Mouse (Mus musculus): Measurements from ENCODE around the gene Itgbl1. TPM values are rescaled to one million over a fixed set of nuclear protein-coding genes. Genes with fewer than 3 reads are reported as not detected.
A peak's percentile ranks its signal among the peaks of the same experiment; 100 is the strongest.

The Itgbl1 gene
- total and polyA plus RNA-seq, 2 experiments from 2014 or later = 4.0 to 4.8 TPM

DNA sequence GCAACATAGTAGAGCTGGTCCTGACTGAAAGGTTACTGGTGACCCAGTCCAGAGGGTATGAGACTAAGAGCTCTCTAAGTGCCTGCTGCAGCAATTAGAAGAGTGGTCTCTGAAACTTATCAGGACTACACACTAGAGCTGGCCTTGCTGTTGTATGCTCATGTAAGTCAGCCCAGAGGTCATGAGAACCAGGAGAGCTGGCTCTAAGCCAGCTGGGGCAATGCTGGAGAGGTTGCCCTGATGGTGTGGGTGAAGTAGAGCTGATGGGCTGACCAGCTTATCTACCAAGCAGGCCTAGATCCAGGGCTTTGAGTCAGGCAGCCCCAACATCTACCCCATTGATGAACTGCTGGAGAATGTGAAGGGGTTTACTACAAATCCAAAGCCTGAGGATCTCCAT is 142.0 kb downstream of the Itgbl1 start:
- TF ChIP-seq CTCF (IDR thresholded peaks at IDR 0.05; ENCODE audit: low read depth) = no peak
- no peak for ATAC-seq
- Histone ChIP-seq H3K27me3 (ENCODE audit: insufficient read depth, low read length) (no peaks in the 10 kb centered on the region), H3K4me1 (ENCODE audit: insufficient read depth) (no peaks in the 10 kb centered on the region), H3K4me3 (ENCODE audit: low read depth, low read length) (no peak overlapping the region), H3K9me3 (ENCODE audit: low read length) (no peaks in the 10 kb centered on the region), H3K9ac (no peak overlapping the region), H3K27ac (ENCODE audit: low read depth, low read length) (no peak overlapping the region), H3K36me3 (ENCODE audit: insufficient read depth) (no peaks in the 10 kb centered on the region), H3K4me2 (ENCODE audit: low read depth) (no peak overlapping the region)
- DNase-seq = no peak

DNA sequence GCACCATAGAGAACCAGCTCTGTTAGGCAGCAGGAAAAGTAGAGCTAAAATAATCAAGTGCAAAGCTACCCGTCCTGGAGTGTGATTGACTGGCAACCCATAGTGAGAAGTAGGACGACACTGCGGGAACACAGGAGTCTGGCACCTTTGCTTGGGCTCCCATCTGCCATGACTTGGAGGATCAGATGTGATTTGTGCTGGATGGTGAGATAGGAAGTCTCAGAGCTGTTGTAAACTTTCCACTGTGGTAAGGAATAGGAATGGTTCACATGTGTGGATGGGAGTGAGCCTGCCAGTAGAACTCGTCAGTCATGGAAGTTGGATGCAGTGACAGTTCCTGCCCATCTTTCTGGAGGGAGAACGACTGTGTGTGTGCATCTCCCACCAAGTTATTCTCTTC is 177.9 kb downstream of the Itgbl1 start:
- DNase-seq = peak; percentile 44
- no peak overlapping the region for H3K9ac ChIP-seq
- no peak for TF ChIP-seq CTCF (IDR thresholded peaks at IDR 0.05; ENCODE audit: low read depth)
- WGBS = 63% methylated on average over 5 of the region's 5 CpGs
- H3K4me1 ChIP-seq (ENCODE audit: insufficient read depth) = no peaks in the 10 kb centered on the region
- H3K36me3 ChIP-seq (ENCODE audit: insufficient read depth) = no peaks in the 10 kb centered on the region
- H3K4me2 ChIP-seq (ENCODE audit: low read depth) = no peak overlapping the region
- no peaks in the 10 kb centered on the region for H3K9me3 ChIP-seq (ENCODE audit: low read length)
- H3K27ac ChIP-seq (ENCODE audit: low read depth, low read length) = no peak overlapping the region
- ATAC-seq = peak; percentile 75
- no peak overlapping the region for H3K4me3 ChIP-seq (ENCODE audit: low read depth, low read length)
- no peaks in the 10 kb centered on the region for H3K27me3 ChIP-seq (ENCODE audit: insufficient read depth, low read length)

DNA sequence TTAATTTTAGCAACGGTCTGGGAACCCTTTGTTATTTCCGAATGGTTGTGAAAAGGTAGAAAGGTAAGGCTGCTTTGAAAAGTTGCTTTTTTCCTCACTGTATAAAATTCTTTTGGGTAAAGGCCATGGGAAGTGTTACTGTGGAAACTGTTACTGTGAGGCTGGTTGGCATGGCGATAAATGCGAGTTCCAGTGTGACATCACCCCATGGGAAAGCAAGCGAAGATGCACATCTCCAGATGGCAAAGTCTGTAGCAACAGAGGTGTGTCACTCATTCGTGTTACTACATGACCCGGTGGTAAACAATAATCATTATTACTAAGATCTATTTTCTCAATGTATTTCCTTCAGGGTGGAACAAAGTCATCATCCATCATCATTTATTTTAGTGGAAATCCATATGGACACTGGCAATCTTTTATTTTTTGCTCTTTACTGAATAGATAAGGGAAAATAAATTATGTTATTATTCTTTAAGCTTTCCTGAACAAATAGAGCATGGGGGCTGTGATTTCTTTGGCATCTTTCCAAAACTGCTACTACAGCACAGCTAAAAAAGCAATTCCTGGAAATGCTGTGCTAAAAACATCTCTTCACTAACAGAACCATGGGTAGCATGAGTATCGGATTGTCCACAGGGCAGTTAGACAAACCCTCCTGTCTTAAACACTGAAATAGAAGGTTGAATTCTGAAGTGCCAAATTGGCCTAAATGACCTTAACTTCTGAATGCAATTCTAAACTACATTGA is 184.1 kb downstream of the Itgbl1 start:
- DNase-seq (peak; percentile 76), ATAC-seq (peak; percentile 95)
- no peak overlapping the region for H3K9ac ChIP-seq
- no peaks in the 10 kb centered on the region for H3K36me3 ChIP-seq (ENCODE audit: insufficient read depth)
- peaks cover 3% of the 10 kb centered on the region; the same call in 1 of the 2 replicates for H3K4me1 ChIP-seq (ENCODE audit: insufficient read depth)
- H3K27me3 ChIP-seq (ENCODE audit: insufficient read depth, low read length) = no peaks in the 10 kb centered on the region
- no peak for TF ChIP-seq CTCF (IDR thresholded peaks at IDR 0.05; ENCODE audit: low read depth)
- WGBS = 38% methylated on average over 8 of the region's 8 CpGs
- no peak overlapping the region for H3K4me3 ChIP-seq (ENCODE audit: low read depth, low read length)
- no peak overlapping the region for H3K4me2 ChIP-seq (ENCODE audit: low read depth)
- no peaks in the 10 kb centered on the region for H3K9me3 ChIP-seq (ENCODE audit: low read length)
- H3K27ac ChIP-seq (ENCODE audit: low read depth, low read length) = no peak overlapping the region

DNA sequence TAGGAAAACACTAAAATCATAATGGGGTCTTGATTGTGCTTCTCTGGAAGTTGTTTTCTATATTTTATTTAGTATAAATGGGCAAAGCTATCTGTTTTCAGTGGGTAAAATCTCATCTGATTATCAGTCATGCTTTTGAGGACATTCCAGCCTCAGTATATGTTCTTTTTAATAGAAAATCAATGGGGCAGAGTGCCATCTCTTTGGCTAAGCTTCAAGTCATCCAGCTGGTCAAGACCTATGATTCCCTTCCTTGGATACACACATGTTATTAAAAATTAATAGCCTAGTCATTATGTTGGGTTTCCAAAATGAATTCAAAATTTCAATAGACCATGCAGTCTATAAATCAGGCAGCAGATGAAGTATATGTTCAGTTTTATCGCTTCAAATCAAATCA is 204.8 kb downstream of the Itgbl1 start:
- DNase-seq (no peak), ATAC-seq (no peak)
- H3K27me3 ChIP-seq (ENCODE audit: insufficient read depth, low read length) = no peaks in the 10 kb centered on the region
- H3K4me2 ChIP-seq (ENCODE audit: low read depth) = no peak overlapping the region
- no peaks in the 10 kb centered on the region for H3K4me1 ChIP-seq (ENCODE audit: insufficient read depth)
- no peaks in the 10 kb centered on the region for H3K9me3 ChIP-seq (ENCODE audit: low read length)
- 90% methylated on average over 1 of the region's 1 CpGs for WGBS
- no peaks in the 10 kb centered on the region for H3K36me3 ChIP-seq (ENCODE audit: insufficient read depth)
- no peak overlapping the region for H3K9ac ChIP-seq
- no peak for TF ChIP-seq CTCF (IDR thresholded peaks at IDR 0.05; ENCODE audit: low read depth)
- no peak overlapping the region for H3K4me3 ChIP-seq (ENCODE audit: low read depth, low read length)
- no peak overlapping the region for H3K27ac ChIP-seq (ENCODE audit: low read depth, low read length)

DNA sequence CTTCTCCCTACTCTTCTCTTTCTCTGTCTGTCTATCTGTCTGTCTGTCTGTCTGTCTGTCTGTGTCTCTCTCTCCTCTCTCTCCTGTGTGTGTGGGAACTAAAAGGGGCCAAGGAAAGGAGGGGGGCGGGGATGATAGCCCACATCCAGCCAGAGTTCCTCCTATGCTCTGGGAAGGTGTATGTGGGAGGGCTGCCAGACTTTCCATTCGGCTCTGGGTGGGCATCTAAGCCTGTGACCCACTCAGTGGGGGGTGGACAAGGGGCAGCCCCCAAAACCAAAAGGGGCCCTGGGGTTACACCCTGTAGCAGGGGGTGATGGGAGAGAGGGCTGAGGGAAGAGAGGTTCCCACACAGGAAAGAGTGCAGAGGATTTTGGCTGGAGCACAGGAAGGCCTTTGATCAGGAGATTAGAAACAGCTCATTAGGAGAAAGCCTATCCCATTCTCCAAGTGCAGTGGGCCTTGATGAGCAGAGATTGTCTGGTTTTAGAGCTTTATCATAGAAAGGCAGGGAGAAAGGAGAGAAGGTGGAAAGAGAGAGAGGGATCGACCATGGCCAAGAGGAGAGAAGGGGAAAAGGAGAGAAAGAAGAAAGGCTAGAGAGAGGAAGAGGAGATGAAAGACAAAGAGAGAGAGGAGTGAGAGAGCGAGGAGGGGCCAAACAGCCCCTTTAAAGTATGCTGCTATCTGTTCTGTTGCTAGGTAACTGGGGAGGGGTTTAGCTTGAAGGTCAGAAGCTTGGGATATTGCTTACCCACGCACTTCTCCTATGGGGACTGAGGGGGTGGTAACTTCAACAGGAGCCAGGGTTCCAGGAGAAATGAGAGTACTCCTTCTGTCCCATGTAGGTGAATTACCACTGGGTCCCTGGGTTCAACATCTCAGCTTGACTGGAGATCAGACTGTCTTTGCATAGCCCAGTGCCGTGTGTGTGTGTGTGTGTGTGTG is 206.3 kb downstream of the Itgbl1 start:
- no peak overlapping the region for H3K27ac ChIP-seq (ENCODE audit: low read depth, low read length)
- DNase-seq (no peak), ATAC-seq (no peak)
- no peak for TF ChIP-seq CTCF (IDR thresholded peaks at IDR 0.05; ENCODE audit: low read depth)
- H3K36me3 ChIP-seq (ENCODE audit: insufficient read depth) = no peaks in the 10 kb centered on the region
- no peak overlapping the region for H3K4me3 ChIP-seq (ENCODE audit: low read depth, low read length)
- H3K4me2 ChIP-seq (ENCODE audit: low read depth) = no peak overlapping the region
- no peaks in the 10 kb centered on the region for H3K4me1 ChIP-seq (ENCODE audit: insufficient read depth)
- H3K27me3 ChIP-seq (ENCODE audit: insufficient read depth, low read length) = no peaks in the 10 kb centered on the region
- 19% methylated on average over 6 of the region's 6 CpGs for WGBS
- H3K9ac ChIP-seq = no peak overlapping the region
- no peaks in the 10 kb centered on the region for H3K9me3 ChIP-seq (ENCODE audit: low read length)

DNA sequence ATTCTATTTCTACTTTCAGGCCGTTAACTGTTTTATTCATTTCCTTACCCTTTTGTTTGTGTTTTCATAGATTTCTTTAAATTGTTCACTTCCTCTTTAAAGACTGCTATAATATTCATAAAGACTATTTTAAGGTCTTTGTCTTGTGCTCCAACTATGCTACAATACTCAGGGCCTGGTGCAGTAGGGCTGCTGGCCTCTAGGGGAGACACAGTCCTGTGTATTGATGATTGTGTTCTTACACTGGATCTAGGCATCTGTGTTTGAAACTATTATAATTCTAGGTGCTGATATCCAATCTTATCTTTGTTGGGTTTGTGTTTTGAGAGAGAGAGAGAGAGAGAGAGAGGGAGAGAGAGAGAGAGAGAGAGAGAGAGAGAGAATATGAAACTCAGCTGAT is 268.1 kb downstream of the Itgbl1 start:
- Histone ChIP-seq H3K27ac (ENCODE audit: low read depth, low read length) (no peak overlapping the region), H3K9me3 (ENCODE audit: low read length) (no peaks in the 10 kb centered on the region), H3K27me3 (ENCODE audit: insufficient read depth, low read length) (no peaks in the 10 kb centered on the region), H3K9ac (no peak overlapping the region), H3K4me1 (ENCODE audit: insufficient read depth) (no peaks in the 10 kb centered on the region), H3K4me3 (ENCODE audit: low read depth, low read length) (no peak overlapping the region), H3K36me3 (ENCODE audit: insufficient read depth) (no peaks in the 10 kb centered on the region), H3K4me2 (ENCODE audit: low read depth) (no peak overlapping the region)
- peak; percentile 42; the same call in 1 of the 2 replicates for ATAC-seq
- peak; percentile 47 for TF ChIP-seq CTCF (IDR thresholded peaks at IDR 0.05; ENCODE audit: low read depth)
- no peak for DNase-seq
- WGBS = 79% methylated on average over 1 of the region's 1 CpGs

DNA sequence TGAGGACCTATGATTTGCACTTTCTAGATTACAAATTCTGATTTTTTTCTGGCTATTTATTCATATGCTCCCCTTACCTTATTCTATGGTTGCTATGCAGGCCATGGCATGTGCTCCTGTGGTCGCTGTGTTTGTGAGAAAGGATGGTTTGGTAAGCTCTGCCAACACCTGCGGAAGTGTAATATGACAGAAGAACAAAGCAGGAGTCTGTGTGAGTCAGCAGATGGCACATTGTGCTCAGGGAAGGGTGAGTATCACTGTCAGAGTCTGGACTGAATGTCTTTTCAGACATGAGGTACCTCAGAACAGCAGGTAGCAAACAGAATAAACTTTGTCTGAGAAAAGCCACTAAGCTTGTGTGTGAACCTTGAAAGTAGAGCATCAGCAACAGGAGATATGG is 306.8 kb downstream of the Itgbl1 start:
- H3K27ac ChIP-seq (ENCODE audit: low read depth, low read length) = no peak overlapping the region
- DNase-seq = no peak
- no peak for TF ChIP-seq CTCF (IDR thresholded peaks at IDR 0.05; ENCODE audit: low read depth)
- 49% methylated on average over 2 of the region's 2 CpGs for WGBS
- no peak overlapping the region for H3K4me2 ChIP-seq (ENCODE audit: low read depth)
- H3K4me1 ChIP-seq (ENCODE audit: insufficient read depth) = no peaks in the 10 kb centered on the region
- H3K36me3 ChIP-seq (ENCODE audit: insufficient read depth) = no peaks in the 10 kb centered on the region
- ATAC-seq = no peak
- no peak overlapping the region for H3K9ac ChIP-seq
- no peak overlapping the region for H3K4me3 ChIP-seq (ENCODE audit: low read depth, low read length)
- H3K9me3 ChIP-seq (ENCODE audit: low read length) = no peaks in the 10 kb centered on the region
- H3K27me3 ChIP-seq (ENCODE audit: insufficient read depth, low read length) = no peaks in the 10 kb centered on the region

Data from forebrain, postnatal 0 days (tissue).